Mouse (Mus musculus) brain, adult 10 weeks (tissue): ENCODE measurements around the gene Olfr596. TPM values are rescaled to one million over a fixed set of nuclear protein-coding genes. Genes with fewer than 3 reads are reported as not detected.

Source experiments
- polyA plus RNA-seq: library from polyadenylated mRNA; stranded (reverse); fragments of 350-450 nt; fragmentation: Illumina TruSeq; extraction: RNeasy Lipid Tissue Mini Kit (QIAGEN cat#74804); gene quantifications from one replicate; pipeline ENCODE4 v1.2.3, GENCODE M21; 2015; ENCODE audit warnings: low read depth, low replicate concordance

Gene Olfr596
- polyA plus RNA-seq = not detected

DNA sequence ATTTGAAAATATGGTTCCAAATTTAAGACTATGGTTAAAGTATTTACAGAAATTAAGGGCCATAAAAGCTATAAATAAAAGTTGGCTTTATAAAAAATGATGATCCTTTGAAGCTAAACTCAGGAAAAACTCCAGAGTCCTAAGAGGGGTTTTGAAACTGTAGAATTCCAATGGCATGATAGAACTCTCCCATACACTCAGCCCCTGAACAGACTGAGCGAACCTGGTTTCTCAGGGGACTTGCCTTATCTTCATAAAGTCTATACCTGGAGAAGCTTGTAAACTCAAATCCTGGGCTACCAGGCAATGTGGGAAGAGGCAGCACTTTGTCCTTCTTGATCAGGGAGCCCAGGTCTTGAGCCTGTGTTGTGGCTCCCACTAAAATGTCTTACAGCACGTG is at the start of gene Olfr596:
Gene Olfr596 (plus strand): TSS at position 301 of the 400 bp plus-strand sequence.

GRCm38 (mm10) chr7:103316015-103316414 is 10.6 kb downstream of the Olfr596 start, which contains the start of gene Olfr597:
Olfr597 (plus strand) TSS chr7:103316315.

GRCm38 (mm10) chr7:103323268-103323667 is 17.8 kb downstream of the Olfr596 start, which contains the start of gene Olfr598:
Olfr598 (plus strand) TSS chr7:103323568.

DNA sequence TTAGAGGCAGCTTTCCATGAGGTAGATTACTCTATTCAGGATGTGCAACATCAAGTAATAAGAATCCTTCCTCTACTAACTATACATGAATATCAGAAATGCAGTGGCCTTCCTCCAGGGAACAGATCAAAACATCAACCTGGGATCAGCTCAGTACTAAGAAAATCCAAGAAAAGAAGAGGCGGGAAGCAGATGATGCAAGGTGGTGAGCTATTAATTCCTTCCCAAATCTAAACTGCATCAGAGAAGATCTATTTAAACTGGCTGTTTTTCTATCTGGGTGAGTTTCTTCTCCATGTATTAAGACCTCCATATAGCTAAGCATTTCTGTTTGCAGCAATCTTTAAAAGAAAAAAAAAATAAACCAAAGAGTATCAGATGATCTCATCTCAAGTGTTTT is 30.2 kb downstream of the Olfr596 start, which contains the start of gene Olfr599:
Gene Olfr599 (plus strand): TSS at position 301 of the 400 bp plus-strand sequence.

DNA sequence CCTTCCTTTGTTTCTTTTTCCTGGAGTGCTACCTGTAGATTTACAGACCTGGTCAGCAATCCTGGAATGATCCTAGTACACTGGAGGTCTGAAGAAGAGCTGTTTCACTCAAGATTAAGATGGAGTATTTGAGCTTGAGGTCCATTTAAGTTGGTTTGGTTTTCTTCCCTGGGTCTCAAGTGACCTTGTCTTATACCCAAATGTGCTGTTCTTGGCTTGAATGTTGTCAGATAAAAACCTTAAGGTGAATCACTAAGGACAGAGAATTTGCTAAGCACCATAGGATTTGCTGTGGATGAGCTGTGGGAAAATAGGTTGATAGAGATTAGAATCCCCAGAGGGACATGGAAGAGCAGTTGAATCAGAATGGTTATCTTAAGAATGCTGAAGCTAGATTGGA is 44.1 kb downstream of the Olfr596 start, which contains the start of gene Olfr600:
Gene Olfr600 (minus strand): TSS at position 101 of the 400 bp plus-strand sequence.

Other genes with a start within 250 kb of the Olfr596 start
- not detected for gene Olfr584, start 223.8 kb upstream of the Olfr596 start, polyA plus RNA-seq
- gene Olfr585, start 207.9 kb upstream of the Olfr596 start, polyA plus RNA-seq = not detected
- not detected for gene Olfr586, start 180.0 kb upstream of the Olfr596 start, polyA plus RNA-seq
- not detected for gene Olfr588-ps1, start 164.8 kb upstream of the Olfr596 start, polyA plus RNA-seq
- gene Olfr589, start 149.3 kb upstream of the Olfr596 start, polyA plus RNA-seq = not detected
- gene Olfr591, start 127.3 kb upstream of the Olfr596 start, polyA plus RNA-seq = not detected
- gene Olfr592, start 120.8 kb upstream of the Olfr596 start, polyA plus RNA-seq = not detected
- not detected for gene Olfr593, start 93.8 kb upstream of the Olfr596 start, polyA plus RNA-seq
- not detected for gene Olfr594, start 88.7 kb upstream of the Olfr596 start, polyA plus RNA-seq
- not detected for gene Usp17ld, start 53.1 kb upstream of the Olfr596 start, polyA plus RNA-seq
- not detected for gene Olfr597, start 10.7 kb downstream of the Olfr596 start, polyA plus RNA-seq
- gene Olfr598, start 17.9 kb downstream of the Olfr596 start, polyA plus RNA-seq = not detected
- gene Olfr599, start 30.3 kb downstream of the Olfr596 start, polyA plus RNA-seq = not detected
- gene Olfr600, start 44.0 kb downstream of the Olfr596 start, polyA plus RNA-seq = not detected
- not detected for gene Olfr601, start 57.0 kb downstream of the Olfr596 start, polyA plus RNA-seq
- not detected for gene Olfr603, start 80.5 kb downstream of the Olfr596 start, polyA plus RNA-seq
- gene Usp17lc, start 109.4 kb downstream of the Olfr596 start, polyA plus RNA-seq = not detected
- gene Olfr605, start 139.8 kb downstream of the Olfr596 start, polyA plus RNA-seq = not detected
- not detected for gene Olfr606, start 143.4 kb downstream of the Olfr596 start, polyA plus RNA-seq
- gene Olfr607, start 158.5 kb downstream of the Olfr596 start, polyA plus RNA-seq = not detected
- not detected for gene Olfr608, start 164.2 kb downstream of the Olfr596 start, polyA plus RNA-seq
- not detected for gene Olfr609, start 192.4 kb downstream of the Olfr596 start, polyA plus RNA-seq
- not detected for gene Olfr610, start 206.5 kb downstream of the Olfr596 start, polyA plus RNA-seq
- gene Olfr611, start 215.2 kb downstream of the Olfr596 start, polyA plus RNA-seq = not detected
- not detected for gene Olfr612, start 237.1 kb downstream of the Olfr596 start, polyA plus RNA-seq
- gene Olfr613, start 242.4 kb downstream of the Olfr596 start, polyA plus RNA-seq = not detected